Mouse (Mus musculus): ENCODE data around the gene Dnajc22.

Dnajc22 gene

GRCm38 (mm10) chr15:99115065-99115423 lies 22.1 kb downstream of the Dnajc22 start:
- no peak for DNase-seq (ENCODE audit: low spot score)

- no peak for DNase-seq (ENCODE audit: low spot score)
Observed at GRCm38 (mm10) chr15:99116539-99116938, 23.6 kb downstream of the Dnajc22 start.

- DNase-seq (ENCODE audit: low spot score) = no peak
Observed at GRCm38 (mm10) chr15:99120814-99121213, 27.8 kb downstream of the Dnajc22 start.

- peak; percentile 36 for DNase-seq (ENCODE audit: low spot score)
Observed at GRCm38 (mm10) chr15:99122642-99123041, 29.7 kb downstream of the Dnajc22 start.

- DNase-seq (ENCODE audit: low spot score) = no peak
Observed at GRCm38 (mm10) chr15:99125711-99126080, 32.7 kb downstream of the Dnajc22 start, which contains the start of gene Spats2. Gene Spats2, plus strand, starts transcription at chr15:99125916.

- DNase-seq (ENCODE audit: low spot score) = peak; percentile 98
Observed at GRCm38 (mm10) chr15:99126081-99126815, 33.3 kb downstream of the Dnajc22 start.

GRCm38 (mm10) chr15:99126816-99127365 lies 33.9 kb downstream of the Dnajc22 start:
- peak; percentile 51 for DNase-seq (ENCODE audit: low spot score)

GRCm38 (mm10) chr15:99127851-99128522 lies 35.0 kb downstream of the Dnajc22 start:
- no peak for DNase-seq (ENCODE audit: low spot score)

GRCm38 (mm10) chr15:99129441-99129840 lies 36.5 kb downstream of the Dnajc22 start:
- no peak for DNase-seq (ENCODE audit: low spot score)

- DNase-seq (ENCODE audit: low spot score) = no peak
Observed at GRCm38 (mm10) chr15:99129956-99130910, 37.3 kb downstream of the Dnajc22 start.

- DNase-seq (ENCODE audit: low spot score) = no peak
Observed at GRCm38 (mm10) chr15:99138389-99138788, 45.4 kb downstream of the Dnajc22 start.

- DNase-seq (ENCODE audit: low spot score) = peak; percentile 81
Observed at GRCm38 (mm10) chr15:99139669-99140068, 46.7 kb downstream of the Dnajc22 start.

GRCm38 (mm10) chr15:99150516-99150915 lies 57.5 kb downstream of the Dnajc22 start:
- DNase-seq (ENCODE audit: low spot score) = no peak

- no peak for DNase-seq (ENCODE audit: low spot score)
Observed at GRCm38 (mm10) chr15:99151324-99151723, 58.4 kb downstream of the Dnajc22 start.

- DNase-seq (ENCODE audit: low spot score) = no peak
Observed at GRCm38 (mm10) chr15:99153466-99153865, 60.5 kb downstream of the Dnajc22 start.
